Mouse (Mus musculus): ENCODE data around the gene Prdx5.
A peak's percentile ranks its signal among the peaks of the same experiment; 100 is the strongest.

Prdx5 gene

DNA sequence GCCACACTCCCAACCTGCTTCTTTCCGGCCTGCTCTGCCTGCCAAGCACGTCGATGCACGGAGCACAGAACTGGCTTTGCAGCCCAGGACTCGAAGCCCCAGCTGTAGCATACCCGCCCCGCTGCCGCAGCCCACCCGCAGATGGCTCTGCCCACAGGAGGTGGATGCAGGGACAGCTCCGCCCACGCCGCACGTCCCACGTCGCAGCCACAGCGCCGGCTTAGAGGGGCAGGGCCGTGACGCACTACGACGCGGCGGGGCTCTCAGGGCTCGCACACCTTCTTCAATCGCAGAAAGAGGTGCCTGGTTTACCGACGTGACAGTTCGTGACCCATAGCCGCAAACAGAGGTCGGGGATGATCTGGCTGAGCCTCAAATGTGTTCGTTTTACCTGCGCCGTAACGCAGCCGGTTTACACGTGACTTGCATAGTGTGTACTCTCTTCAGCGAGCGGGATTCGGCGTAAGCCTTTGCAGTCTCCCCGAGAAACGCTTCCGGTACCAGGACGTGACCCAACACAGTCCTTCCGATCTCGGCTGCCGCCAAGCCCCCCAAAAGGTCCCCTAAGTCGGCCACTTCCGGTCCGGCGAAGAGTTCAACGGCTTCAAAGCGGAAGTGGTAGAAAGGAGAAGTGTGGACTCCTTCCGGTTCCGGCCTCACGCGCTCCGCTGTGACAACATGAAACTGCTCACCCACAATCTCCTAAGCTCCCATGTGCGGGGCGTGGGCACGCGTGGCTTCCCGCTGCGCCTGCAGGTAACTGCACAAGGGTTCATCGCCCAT is at the start of gene Prdx5, which contains the start of gene Trmt112:
TSS of gene Prdx5 (minus strand) at position 600 of the 783 bp plus-strand sequence.
TSS of gene Trmt112 (plus strand) at position 192 of the 783 bp plus-strand sequence.
- DNase-seq: peak; percentile 96

GRCm38 (mm10) chr19:6956461-6956860 is 46.6 kb upstream of the Prdx5 start:
- no peak for DNase-seq

DNA sequence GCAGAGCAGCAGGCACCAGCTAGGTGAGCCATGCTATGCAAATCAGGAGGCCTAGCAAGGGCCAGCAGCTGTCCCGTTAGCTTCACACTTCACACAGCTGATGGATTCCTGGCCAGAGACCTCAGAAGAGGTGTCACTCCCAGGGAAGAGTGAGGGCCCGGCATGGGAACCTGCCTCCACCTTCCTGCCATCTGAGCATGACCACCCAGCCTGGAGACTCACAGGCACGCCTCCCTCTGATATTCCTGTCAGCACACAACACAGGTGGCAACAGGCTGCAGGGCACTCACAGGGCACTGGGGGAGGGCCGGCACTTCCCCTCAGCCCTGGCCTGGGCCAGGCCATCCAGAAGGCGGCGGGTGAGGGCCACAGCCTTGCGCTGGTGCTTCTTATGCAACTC is 45.5 kb upstream of the Prdx5 start:
- no peak for DNase-seq

GRCm38 (mm10) chr19:6954046-6954445 is 44.1 kb upstream of the Prdx5 start:
- DNase-seq: no peak

DNA sequence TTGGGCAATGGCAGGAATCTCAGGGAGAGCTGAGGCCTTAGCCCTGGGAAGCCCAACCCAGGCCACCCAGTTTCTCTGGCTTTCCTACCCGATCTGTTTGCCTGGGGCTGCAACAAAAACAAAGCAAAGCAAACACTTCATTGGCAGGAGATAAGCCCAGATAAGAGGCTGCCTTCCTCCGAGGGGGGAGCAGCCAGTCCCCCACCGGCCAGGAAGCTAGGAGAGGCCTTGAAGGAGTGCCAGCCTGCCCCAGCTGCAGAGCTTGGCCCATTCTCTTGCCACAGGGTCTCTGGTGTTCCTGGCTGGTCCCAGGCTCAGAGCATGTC is 42.8 kb upstream of the Prdx5 start:
- DNase-seq: no peak

DNA sequence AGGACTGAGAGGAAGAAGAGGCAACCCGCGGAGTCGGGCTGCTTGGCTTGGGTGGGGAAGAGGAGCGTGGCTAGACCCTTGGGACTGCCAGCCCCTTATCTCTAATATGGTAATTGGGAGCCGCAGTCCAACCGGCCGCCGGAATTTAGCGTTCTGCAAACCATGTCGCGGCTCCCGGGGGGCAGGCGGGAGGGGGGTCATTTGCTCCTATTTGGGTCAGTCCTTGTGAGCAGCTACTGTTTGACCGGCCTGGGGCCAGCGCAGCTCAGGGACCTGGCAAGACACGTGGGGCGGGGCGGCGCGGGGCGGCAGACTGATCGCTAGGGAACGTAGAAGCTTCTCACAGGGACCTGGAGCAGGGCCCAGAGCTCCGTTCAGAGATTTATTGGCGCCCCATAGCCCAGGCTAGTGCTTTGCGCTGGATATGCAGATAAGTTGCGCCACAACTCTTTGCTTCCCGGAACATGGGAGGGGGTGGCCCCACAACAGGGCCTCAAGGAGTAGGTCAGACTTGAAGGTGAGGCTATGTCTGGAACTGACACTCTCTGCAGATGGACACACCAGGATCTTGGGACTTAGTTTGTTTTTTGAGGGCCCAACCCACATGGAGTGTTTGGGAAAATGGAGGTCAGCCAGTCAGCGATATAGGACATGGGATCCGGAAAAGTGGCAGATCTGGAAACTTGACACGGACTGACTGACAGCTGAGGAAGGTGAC is 42.2 kb upstream of the Prdx5 start:
- DNase-seq: peak; percentile 80

- DNase-seq: peak; percentile 96
These were observed 41.6 kb upstream of the Prdx5 start for GRCm38 (mm10) chr19:6951381-6951968.

- DNase-seq: peak; percentile 66
These were observed 40.8 kb upstream of the Prdx5 start for GRCm38 (mm10) chr19:6950613-6951153.

DNA sequence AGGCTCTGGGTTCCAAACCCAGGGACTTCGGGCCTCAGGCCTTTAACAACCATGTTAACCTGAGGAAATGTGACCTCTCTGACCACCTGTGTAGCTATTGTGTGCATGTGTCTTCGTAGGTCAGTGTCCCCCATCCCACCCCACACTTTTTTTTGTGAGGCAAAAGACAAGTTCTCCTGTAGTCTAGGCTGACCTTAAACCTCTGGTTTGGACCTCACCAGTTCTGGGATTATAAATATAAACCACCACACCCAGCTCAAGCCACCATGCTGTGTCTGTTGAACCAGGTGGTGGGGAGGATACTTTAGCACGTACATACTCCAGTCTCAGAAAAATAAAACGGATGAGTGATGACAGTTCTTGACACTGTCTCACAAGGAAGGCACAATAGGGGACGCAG is 40.0 kb upstream of the Prdx5 start:
- no peak for DNase-seq

DNA sequence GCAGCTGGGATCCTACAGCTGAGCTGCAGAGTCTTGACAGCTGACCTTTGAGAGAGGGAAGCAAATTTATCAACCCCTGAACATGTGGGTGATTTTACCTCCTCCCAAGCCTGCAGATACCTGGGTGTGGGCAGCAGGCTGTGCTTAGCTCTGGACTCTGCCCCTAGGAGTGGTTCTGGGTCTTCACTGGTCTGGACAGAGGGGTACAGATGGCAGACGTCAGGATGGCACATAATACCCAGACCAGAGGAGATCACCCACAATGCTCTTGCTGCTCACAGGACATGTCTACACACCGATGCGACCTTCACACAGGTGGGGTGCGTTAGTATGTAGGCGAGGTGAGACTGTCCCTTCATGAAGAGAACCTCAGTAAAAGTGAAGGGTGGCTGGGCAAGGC is 39.6 kb upstream of the Prdx5 start:
- DNase-seq: no peak

DNA sequence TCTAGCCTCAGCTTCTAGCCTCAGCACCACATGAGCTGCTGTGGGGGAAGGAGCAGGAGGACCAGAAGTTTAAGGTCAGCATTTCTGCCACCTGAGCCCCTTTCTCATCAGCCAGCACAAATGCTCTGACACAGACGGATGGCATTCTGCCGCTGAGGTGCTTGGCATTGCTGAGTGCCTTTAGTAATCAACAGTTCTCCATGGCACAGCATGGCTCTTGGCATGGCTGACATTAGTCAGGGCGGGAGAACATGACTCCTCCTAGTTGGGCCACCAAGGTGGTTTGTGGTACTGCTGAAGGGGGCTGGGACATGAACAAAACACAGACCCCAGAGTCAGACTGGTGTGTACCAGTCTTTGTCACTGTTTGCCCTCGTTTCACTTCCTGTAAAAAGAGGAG is 38.3 kb upstream of the Prdx5 start:
- no peak for DNase-seq

DNA sequence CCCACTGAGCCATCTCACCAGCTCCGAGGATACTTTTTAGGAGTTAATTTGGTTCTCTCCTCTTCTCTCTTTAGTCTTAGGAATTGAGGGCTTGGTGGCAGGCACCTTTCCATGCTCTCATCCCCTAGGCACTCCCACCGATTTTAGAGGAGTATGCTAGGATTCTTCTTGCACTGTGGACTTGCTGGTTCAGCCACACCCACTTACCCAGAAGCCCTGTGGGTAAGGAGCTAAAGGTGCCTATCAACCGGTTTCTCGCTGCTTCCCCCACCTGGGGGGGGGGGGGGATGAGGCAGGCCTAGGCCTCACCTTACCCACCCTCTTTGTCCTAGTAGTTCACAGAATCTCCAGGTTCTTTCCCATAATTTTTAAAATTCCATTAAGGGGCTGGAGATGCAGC is 37.8 kb upstream of the Prdx5 start:
- no peak for DNase-seq

- no peak for DNase-seq
These were observed 33.8 kb upstream of the Prdx5 start for GRCm38 (mm10) chr19:6943709-6944108.

GRCm38 (mm10) chr19:6942764-6943163 is 32.9 kb upstream of the Prdx5 start:
- no peak for DNase-seq

DNA sequence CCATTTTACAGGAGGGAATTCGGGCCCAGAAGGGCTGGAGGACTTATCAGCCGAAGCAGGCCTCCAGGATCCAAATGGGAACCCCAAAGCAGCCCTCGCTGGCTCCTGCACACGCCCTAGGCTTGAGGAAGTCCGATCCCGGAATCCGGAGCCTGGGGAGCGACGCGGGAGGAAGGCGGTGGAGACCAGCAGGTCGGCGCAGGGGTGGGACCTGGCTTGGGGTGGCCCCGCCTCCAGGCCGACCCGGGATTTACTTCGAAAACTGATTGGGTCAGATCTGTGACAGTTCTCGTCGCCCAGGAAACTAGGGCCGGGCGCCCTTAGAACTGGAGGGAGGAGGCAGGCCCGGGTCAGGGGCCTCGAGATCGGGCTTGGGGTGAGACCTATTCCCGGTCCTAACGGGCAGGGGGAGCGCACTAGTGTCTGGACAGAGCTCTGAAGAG is 32.4 kb upstream of the Prdx5 start, which contains the start of gene Gpr137:
TSS of gene Gpr137 (minus strand) at position 232 of the 443 bp plus-strand sequence.
- DNase-seq: peak; percentile 96

- peak; percentile 90 for DNase-seq
These were observed 31.7 kb upstream of the Prdx5 start, which contains the start of gene Bad for GRCm38 (mm10) chr19:6941372-6942248. Gene Bad (plus strand): TSS chr19:6941861.

GRCm38 (mm10) chr19:6940396-6941351 is 30.8 kb upstream of the Prdx5 start:
- no peak for DNase-seq

DNA sequence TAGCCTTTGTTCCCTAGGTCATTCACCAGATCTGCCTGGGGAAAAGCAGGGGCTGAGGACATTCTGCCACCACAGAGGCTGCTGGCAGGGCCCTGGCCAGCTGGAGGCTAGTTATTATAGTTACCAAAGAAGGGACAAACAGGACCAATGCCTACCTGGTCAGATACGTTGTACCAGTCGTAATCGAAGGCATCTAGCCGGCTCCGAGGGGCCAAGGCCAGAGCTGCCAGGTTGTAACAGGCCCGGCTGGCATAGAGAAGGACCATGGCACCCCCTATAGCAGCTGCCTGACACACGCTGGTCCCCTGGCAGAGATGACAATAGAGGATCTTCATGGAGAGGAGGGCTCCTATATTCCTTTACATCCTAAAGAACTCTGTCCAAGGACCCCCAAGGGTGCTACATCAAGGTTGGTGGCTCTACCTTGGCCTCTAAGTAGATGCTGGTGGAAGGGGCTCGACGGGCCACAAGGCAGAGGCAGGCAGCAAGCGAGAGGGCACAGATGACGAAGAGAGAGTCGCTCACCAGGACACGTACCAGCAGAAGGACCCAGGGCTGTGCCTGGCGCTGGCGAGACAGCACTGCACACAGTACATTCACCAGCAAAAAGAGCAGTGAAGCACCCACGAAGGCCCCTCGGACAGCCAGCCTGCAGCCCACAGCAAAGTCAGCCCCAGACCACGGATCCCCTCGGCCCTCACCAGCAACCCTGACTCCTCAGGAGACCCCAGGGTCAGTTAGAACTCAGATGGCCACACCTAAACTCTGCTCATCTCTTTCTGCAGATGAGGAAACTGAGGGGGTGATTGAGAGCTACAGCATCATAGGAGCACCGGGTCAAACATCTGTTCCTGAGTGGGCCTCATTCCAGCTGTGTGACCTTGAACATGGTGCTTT is 29.4 kb upstream of the Prdx5 start:
- no peak for DNase-seq

GRCm38 (mm10) chr19:6937541-6938465 is 27.9 kb upstream of the Prdx5 start:
- DNase-seq: no peak

All from layer of hippocampus, adult 9-11 months (tissue).